In the genomic region with DNA sequence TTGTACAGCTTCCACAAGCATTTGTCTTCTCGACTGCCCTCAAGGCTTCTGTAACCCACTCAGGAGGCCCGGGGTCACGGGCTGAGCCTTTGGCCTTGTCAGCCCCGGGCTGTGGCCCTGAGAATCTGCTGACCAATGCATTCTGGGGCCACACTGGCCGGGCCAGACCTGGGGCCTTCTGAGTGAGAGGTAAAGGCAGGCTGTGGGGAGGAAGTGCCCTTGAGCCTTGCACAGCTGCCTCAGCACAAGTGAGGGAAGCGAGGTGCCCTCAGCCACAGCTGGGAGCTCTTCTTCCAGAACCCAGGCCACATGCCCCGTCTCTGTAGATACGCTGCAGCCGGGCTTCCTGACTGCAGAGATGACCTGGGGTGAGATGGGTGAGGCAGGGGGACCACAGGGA, we compare ENCODE assay signal across 10 mouse cellular contexts. TPM values are rescaled to one million over a fixed set of nuclear protein-coding genes. Genes with fewer than 3 reads are reported as not detected.
DNase-seq lines count a peak whose midpoint lies in the region; ATAC-seq lines count a peak whose summit lies in the region.
"Had no signal": no experiment of that assay in that cellular context is flagged by ENCODE, and none has a peak within 500 bp of the region (broad histone marks: within the 10 kb centered on the region; RNA-seq: fewer than 3 reads in every experiment).

No protein-coding gene starts in this region.

- H3K36me3 ChIP-seq in liver, embryonic 13.5 days: no peaks in the 10 kb centered on the region
- peaks cover 3% of the 10 kb centered on the region; the same call in 1 of the 2 replicates for H3K36me3 ChIP-seq in liver, embryonic 12.5 days
- no peaks in the 10 kb centered on the region for H3K36me3 ChIP-seq in intestine, embryonic 16.5 days (ENCODE audit: control insufficient read depth, insufficient read depth, low read length)
- H3K36me3 ChIP-seq: neural tube, embryonic 13.5 days had no signal

- no peaks in the 10 kb centered on the region for H3K27me3 ChIP-seq in liver, embryonic 13.5 days
- H3K27me3 ChIP-seq in liver, embryonic 12.5 days (replicated peaks): no peaks in the 10 kb centered on the region; the same call in 1 of the 2 replicates
- no peaks in the 10 kb centered on the region for H3K27me3 ChIP-seq in intestine, embryonic 16.5 days (replicated peaks; ENCODE audit: control insufficient read depth, insufficient read depth, low read length)
- H3K27me3 ChIP-seq: CH12.LX had no signal

- ATAC-seq in liver, embryonic 13.5 days (ENCODE audit: low read depth): peak; percentile 43
- no peak; the same call in 1 of the 2 replicates for ATAC-seq in liver, embryonic 12.5 days
- ATAC-seq in intestine, embryonic 16.5 days: 0 out of 2 replicates have a peak, but pooled peaks have one; percentile 15

- DNase-seq in liver, embryonic 13.5 days: no peak
- DNase-seq in adrenal gland, postnatal 14 days: peak; percentile 79
- peak; percentile 69 to 71 for DNase-seq in thymus, adult 18-20 months
- DNase-seq in cerebellum, adult 9-10 months: no peak
- no peak for DNase-seq in urinary bladder, postnatal 36 days (ENCODE audit: low spot score in 2 of 2)
- DNase-seq in lung, postnatal 36 days: no peak

- H3K9me3 ChIP-seq in liver, embryonic 13.5 days (replicated peaks): no peaks in the 10 kb centered on the region
- no peaks in the 10 kb centered on the region for H3K9me3 ChIP-seq in liver, embryonic 12.5 days (replicated peaks)
- H3K9me3 ChIP-seq in intestine, embryonic 16.5 days (ENCODE audit: control insufficient read depth, low read length): no peaks in the 10 kb centered on the region
- H3K9me3 ChIP-seq: neural tube, embryonic 13.5 days had no signal

- H3K27ac ChIP-seq in liver, embryonic 13.5 days: no peak overlapping the region
- no peak overlapping the region for H3K27ac ChIP-seq in liver, embryonic 12.5 days
- peak overlapping the region; percentile 35; the same call in 1 of the 2 replicates for H3K27ac ChIP-seq in intestine, embryonic 16.5 days (ENCODE audit: low read length)
- H3K27ac ChIP-seq: neural tube, embryonic 13.5 days had no signal

- H3K9ac ChIP-seq in liver, embryonic 13.5 days: no peak overlapping the region
- no peak overlapping the region for H3K9ac ChIP-seq in liver, embryonic 12.5 days
- no peak overlapping the region for H3K9ac ChIP-seq in intestine, embryonic 16.5 days (ENCODE audit: low read depth, low read length)
- H3K9ac ChIP-seq: neural tube, embryonic 13.5 days had no signal

- H3K4me2 ChIP-seq in liver, embryonic 13.5 days: no peak overlapping the region
- H3K4me2 ChIP-seq in liver, embryonic 12.5 days: no peak overlapping the region
- H3K4me2 ChIP-seq in intestine, embryonic 16.5 days (ENCODE audit: low read depth, low read length): no peak overlapping the region
- H3K4me2 ChIP-seq: neural tube, embryonic 13.5 days had no signal

- 61% methylated on average over 9 of the region's 9 CpGs for WGBS in liver, embryonic 13.5 days (ENCODE audit: insufficient replicate concordance)
- WGBS in liver, embryonic 12.5 days (ENCODE audit: insufficient replicate concordance): 58% methylated on average over 9 of the region's 9 CpGs
- 73% methylated on average over 9 of the region's 9 CpGs for WGBS in intestine, embryonic 16.5 days

- peaks cover 17% of the 10 kb centered on the region for H3K4me1 ChIP-seq in liver, embryonic 13.5 days (replicated peaks)
- H3K4me1 ChIP-seq in liver, embryonic 12.5 days: peaks cover 15% of the 10 kb centered on the region
- H3K4me1 ChIP-seq in intestine, embryonic 16.5 days (ENCODE audit: control insufficient read depth, insufficient read depth, low read length): peaks cover 30% of the 10 kb centered on the region

- H3K4me3 ChIP-seq in liver, embryonic 13.5 days (replicated peaks): no peak overlapping the region
- no peak overlapping the region for H3K4me3 ChIP-seq in liver, embryonic 12.5 days
- H3K4me3 ChIP-seq in intestine, embryonic 16.5 days (ENCODE audit: low read length): no peak overlapping the region
- H3K4me3 ChIP-seq: neural tube, embryonic 13.5 days had no signal

RNA-seq across cellular contexts. Expression of a gene that starts 14.5 kb away (rescaled TPM):
- polyA plus RNA-seq in liver, embryonic 13.5 days (2015; fragmentation: Nextera tagmentation; extraction: Ambion mirVana): 11.6 and 12.1 TPM in 2 replicates
- 10.6 TPM in 2 replicates for polyA plus RNA-seq in liver, embryonic 12.5 days (2016; fragmentation: Nextera tagmentation; extraction: Ambion mirVana)
- total RNA-seq in adrenal gland, postnatal 14 days (2021): 16.9 and 31.7 TPM in 2 replicates
- polyA plus RNA-seq in intestine, embryonic 16.5 days (2015; fragmentation: Nextera tagmentation; extraction: Ambion mirVana): 55.5 and 55.6 TPM in 2 replicates

Comparison
In these comparisons a context has a peak if more than half of its experiments do, and no peak if none do; other contexts are left out.
1. DNase-seq: peak in adrenal gland, postnatal 14 days (single experiment) and thymus, adult 18-20 months (2 of 2); none in liver, embryonic 13.5 days (single experiment), cerebellum, adult 9-10 months (single experiment), urinary bladder, postnatal 36 days (0 of 2) and lung, postnatal 36 days (single experiment).